Mouse (Mus musculus) lung, embryonic 16.5 days (tissue): Measurements from ENCODE around the gene Zfp428. TPM values are rescaled to one million over a fixed set of nuclear protein-coding genes. Genes with fewer than 3 reads are reported as not detected.
"Not testable (repeated sequence)": the region's sequence is repeated elsewhere in the genome, so short reads cannot be mapped to it uniquely, and the experiment has no call there.

Experiments used
- ATAC-seq: fragments of 200-750 bp; cut with Nextera tagmentation; 2 replicates; pipeline ENCODE4 v1.8.0; 2017; ENCODE audit warnings: low read depth, mild to moderate bottlenecking, moderate library complexity
- H3K27ac ChIP-seq: fragments of 300-500 bp; sonication (generic); 2 replicates; pipeline ENCODE4 v1.5.1; 2014; ENCODE audit warnings: mild to moderate bottlenecking, control low read depth, low read length
- H3K27me3 ChIP-seq: fragments of 300-500 bp; sonication (generic); 2 replicates; pipeline ENCODE4 v1.6.1; 2014; ENCODE audit warnings: low read depth, low read length, mixed read lengths; ENCODE audit not compliant: control insufficient read depth, insufficient read depth
- H3K36me3 ChIP-seq: fragments of 300-500 bp; sonication (generic); 2 replicates; pipeline ENCODE4 v1.6.1; 2014; ENCODE audit warnings: low read length; ENCODE audit not compliant: control insufficient read depth, insufficient read depth
- H3K4me1 ChIP-seq: fragments of 300-500 bp; sonication (generic); replicated peaks from 2 replicates; pipeline ENCODE4 v1.6.1; 2014; ENCODE audit warnings: low read length, mixed read lengths; ENCODE audit not compliant: control insufficient read depth, insufficient read depth
- H3K4me2 ChIP-seq: fragments of 300-500 bp; sonication (generic); 2 replicates; pipeline ENCODE4 v1.6.1; 2014; ENCODE audit warnings: low read depth, low read length, control low read depth
- H3K4me3 ChIP-seq: fragments of 300-500 bp; sonication (generic); 2 replicates; pipeline ENCODE4 v1.5.1; 2014; ENCODE audit warnings: mild to moderate bottlenecking, low read length, control low read depth
- H3K9ac ChIP-seq: fragments of 300-500 bp; sonication (generic); 2 replicates; pipeline ENCODE4 v1.6.1; 2014; ENCODE audit warnings: low read length, control low read depth
- H3K9me3 ChIP-seq: fragments of 300-500 bp; sonication (generic); 2 replicates; pipeline ENCODE4 v1.6.1; 2016; ENCODE audit warnings: low read length; ENCODE audit not compliant: control insufficient read depth
- WGBS: fragments of 180-500 bp; shearing (Covaris S2); extraction: QIAGEN DNeasy Blood & Tissue Kit; methylation state at CpG from one replicate; pipeline ENCODE4 v1.1.7; 2014; 5-methylcytosine and 5-hydroxymethylcytosine counted together
- polyA plus RNA-seq: library from polyadenylated mRNA; unstranded; fragments of >200 nt; fragmentation: Nextera tagmentation; extraction: Ambion mirVana; gene quantifications from 2 replicates; pipeline ENCODE4 v1.2.1, GENCODE M21; 2015

The Zfp428 gene
- polyA plus RNA-seq, 1 experiment from 2014 or later: 31.8 TPM

DNA sequence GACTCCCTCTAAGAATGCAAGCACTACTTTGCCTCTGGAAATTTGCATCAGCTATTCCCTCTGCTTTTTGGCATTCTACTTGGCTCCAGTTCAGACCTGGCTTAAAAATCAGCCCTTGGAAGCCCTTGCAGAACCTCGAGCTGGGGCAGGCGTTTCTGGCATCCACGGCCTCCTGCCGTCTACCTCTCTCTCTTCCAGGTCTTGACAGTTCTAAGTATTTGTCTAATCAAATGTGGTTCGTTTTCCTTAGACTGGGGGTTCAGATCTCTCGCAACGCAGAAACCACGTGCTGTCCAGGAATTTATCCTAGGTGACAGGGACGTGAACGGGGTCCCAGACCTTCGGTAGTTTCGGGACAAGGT, 349 bp upstream of the Zfp428 start:
- WGBS: 2% methylated on average over 12 of the region's 12 CpGs
- no peaks in the 10 kb centered on the region for H3K36me3 ChIP-seq

DNA sequence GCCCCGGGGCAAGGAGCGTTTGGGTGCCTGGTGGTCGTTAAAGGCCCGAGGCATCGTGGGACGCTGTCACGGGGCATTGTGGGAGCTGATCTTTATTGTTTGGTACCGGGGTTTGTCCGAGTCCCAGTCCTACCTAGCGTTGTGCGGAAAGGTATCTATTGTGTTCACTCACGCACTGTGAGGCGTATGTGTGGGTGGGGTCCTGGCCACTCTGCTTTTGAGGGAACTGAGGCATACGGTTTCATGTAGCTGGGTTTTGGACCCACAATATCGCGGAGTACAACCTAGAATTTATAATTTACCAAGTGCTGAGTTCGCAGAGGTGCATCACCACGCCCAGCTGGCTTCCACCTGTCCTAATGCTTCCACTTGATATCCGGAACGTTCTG, 914 bp downstream of the Zfp428 start:
- Histone ChIP-seq H3K9ac (peak overlapping the region; percentile 98), H3K4me1 (peaks cover 17% of the 10 kb centered on the region), H3K36me3 (no peaks in the 10 kb centered on the region), H3K9me3 (no peaks in the 10 kb centered on the region), H3K27ac (peak overlapping the region; percentile 99), H3K4me3 (peak overlapping the region; percentile 83), H3K4me2 (peak overlapping the region; percentile 68), H3K27me3 (peaks cover 6% of the 10 kb centered on the region)
- peak; percentile 11; the same call in 1 of the 2 replicates for ATAC-seq
- under 1% methylated on average over 20 of the region's 20 CpGs for WGBS

More for the DNA sequence above, 349 bp upstream of the Zfp428 start:
- peak overlapping the region; percentile 99 for H3K27ac ChIP-seq
- H3K9me3 ChIP-seq: no peaks in the 10 kb centered on the region
- H3K4me3 ChIP-seq: peak overlapping the region; percentile 83
- H3K4me1 ChIP-seq: peaks cover 17% of the 10 kb centered on the region
- ATAC-seq: peak; percentile 10; the same call in 1 of the 2 replicates
- H3K4me2 ChIP-seq: peak overlapping the region; percentile 68
- peak overlapping the region; percentile 98 for H3K9ac ChIP-seq
- H3K27me3 ChIP-seq: peaks cover 17% of the 10 kb centered on the region

DNA sequence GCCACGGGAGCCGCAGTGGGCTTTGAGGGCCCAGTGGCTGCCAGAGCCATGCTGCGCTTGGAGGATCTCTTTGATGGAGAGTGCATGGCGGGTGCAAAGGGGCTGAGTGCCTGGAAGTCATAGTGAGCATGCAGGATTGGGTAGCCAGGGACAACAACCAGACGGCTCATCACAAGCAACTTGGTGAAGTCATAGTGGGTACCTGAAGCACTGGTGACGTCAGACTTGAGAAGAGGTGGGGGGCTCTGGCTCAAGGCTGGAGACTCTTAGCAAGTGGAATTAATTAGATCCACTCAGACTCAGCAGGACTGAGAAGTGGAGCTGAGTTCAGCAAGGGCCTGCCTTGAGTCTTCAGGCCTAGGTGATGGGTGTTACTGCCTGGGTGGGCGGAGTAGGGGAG, 5.5 kb downstream of the Zfp428 start, which contains the start of gene AC161166.1:
Gene AC161166.1 (minus strand): TSS at position 101 of the 400 bp plus-strand sequence.
- Histone ChIP-seq H3K4me3 (no peak within 1 kb of the TSS), H3K27me3 (no peaks in the 10 kb centered on the region), H3K4me1 (peaks cover 5% of the 10 kb centered on the region; the same call in 1 of the 2 replicates), H3K27ac (no peak within 1 kb of the TSS), H3K4me2 (no peak within 1 kb of the TSS), H3K9me3 (no peaks in the 10 kb centered on the region), H3K36me3 (peaks cover 3% of the 10 kb centered on the region; the same call in 1 of the 2 replicates), H3K9ac (no peak within 1 kb of the TSS)
- WGBS: 85% methylated on average over 7 of the region's 7 CpGs
- ATAC-seq: no peak

DNA sequence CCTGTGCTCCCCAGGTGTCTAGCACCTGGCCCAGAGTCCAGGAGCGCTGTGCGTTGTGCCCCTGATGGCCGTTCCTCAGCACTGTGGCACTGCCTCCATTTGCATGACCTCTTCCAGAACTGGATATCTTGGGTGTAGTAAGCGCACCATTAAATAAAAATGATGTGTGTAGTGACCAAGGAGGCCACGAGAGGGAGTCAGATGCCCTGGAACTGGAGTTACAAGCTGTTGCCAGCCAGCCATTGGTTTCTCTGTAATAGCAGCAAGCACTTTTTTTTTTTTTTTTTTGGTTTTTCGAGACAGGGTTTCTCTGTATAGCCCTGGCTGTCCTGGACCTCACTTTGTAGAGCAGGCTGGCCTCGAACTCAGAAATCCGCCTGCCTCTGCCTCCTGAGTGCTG, 9.5 kb downstream of the Zfp428 start:
- not testable (repeated sequence) for H3K4me3 ChIP-seq, ATAC-seq, H3K9me3 ChIP-seq, H3K27me3 ChIP-seq, H3K36me3 ChIP-seq, H3K27ac ChIP-seq, H3K9ac ChIP-seq, H3K4me1 ChIP-seq, H3K4me2 ChIP-seq
- WGBS: 76% methylated on average over 8 of the region's 8 CpGs

DNA sequence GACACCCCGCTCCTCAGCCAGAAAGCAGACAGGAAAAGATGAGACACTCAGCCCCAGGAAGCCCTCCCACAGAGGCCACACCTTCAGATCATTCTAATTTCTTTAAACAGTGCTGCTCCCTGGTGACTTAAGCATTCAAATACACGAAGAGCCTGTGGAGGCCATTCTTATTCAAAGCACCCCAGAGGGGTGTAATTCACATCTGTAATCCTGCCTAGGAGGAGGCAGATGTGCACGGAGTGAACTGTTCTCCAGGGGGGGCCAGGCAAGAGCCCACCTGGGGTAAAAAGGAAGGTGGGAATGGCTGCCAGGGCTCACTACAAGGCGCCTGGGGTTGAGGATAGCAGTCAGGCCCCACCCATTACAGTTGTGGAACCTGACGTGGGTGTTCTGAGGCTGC, 10.3 kb downstream of the Zfp428 start:
- no peaks in the 10 kb centered on the region for H3K27me3 ChIP-seq
- no peak overlapping the region for H3K9ac ChIP-seq
- H3K4me3 ChIP-seq: no peak overlapping the region
- H3K4me1 ChIP-seq: no peaks in the 10 kb centered on the region
- H3K27ac ChIP-seq: no peak overlapping the region
- H3K4me2 ChIP-seq: no peak overlapping the region
- 53% methylated on average over 5 of the region's 5 CpGs for WGBS
- no peaks in the 10 kb centered on the region for H3K9me3 ChIP-seq
- no peak for ATAC-seq
- H3K36me3 ChIP-seq: peaks cover 3% of the 10 kb centered on the region; the same call in 1 of the 2 replicates

DNA sequence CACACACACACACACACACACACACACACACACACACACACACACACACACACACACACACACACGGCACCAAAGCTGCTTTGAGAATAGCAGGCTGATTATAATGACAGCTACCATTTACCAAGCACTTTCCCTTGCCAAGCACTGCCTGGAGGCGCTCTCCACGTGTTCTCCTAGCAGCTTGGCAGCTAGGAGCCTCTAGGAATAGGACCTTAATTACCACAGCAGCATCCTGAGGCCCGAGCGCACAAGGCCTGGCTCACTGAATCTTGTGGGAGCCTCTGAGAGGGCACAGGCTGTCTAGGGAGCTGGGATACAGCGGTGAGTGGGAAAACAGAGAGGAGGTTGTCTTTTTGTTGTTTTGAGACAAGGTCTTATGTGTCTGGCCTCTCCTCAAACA, 10.8 kb downstream of the Zfp428 start:
- H3K9me3 ChIP-seq: no peaks in the 10 kb centered on the region
- peaks cover 3% of the 10 kb centered on the region; the same call in 1 of the 2 replicates for H3K36me3 ChIP-seq
- no peaks in the 10 kb centered on the region for H3K4me1 ChIP-seq
- H3K27me3 ChIP-seq: no peaks in the 10 kb centered on the region
- no peak for ATAC-seq
- H3K9ac ChIP-seq: no peak overlapping the region
- H3K27ac ChIP-seq: no peak overlapping the region
- H3K4me2 ChIP-seq: no peak overlapping the region
- no peak overlapping the region for H3K4me3 ChIP-seq
- 57% methylated on average over 6 of the region's 6 CpGs for WGBS

DNA sequence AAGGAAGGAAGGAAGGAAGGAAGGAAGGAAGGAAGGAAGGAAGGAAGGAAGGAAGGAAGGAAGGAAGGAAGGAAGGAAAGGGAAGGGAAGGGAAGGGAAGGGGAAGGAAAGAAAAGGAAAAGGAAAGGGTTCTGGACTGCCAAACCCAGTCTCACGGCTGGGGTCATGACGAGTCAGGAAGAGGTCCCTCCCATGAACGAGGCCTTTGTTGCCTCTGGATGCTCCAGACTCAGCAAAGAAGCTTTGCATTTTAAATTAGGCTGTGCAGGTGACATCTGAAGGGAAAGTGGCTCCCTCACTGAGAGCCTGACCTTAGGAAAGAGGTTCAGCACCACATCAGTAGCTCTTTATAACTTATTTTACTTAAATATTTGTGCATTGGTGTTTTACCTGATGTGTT, 12.3 kb downstream of the Zfp428 start:
- H3K36me3 ChIP-seq: peaks cover 3% of the 10 kb centered on the region; the same call in 1 of the 2 replicates
- H3K4me1 ChIP-seq: peaks cover 3% of the 10 kb centered on the region; the same call in 1 of the 2 replicates
- H3K27ac ChIP-seq: no peak overlapping the region
- no peaks in the 10 kb centered on the region for H3K9me3 ChIP-seq
- no peak overlapping the region for H3K9ac ChIP-seq
- H3K4me3 ChIP-seq: no peak overlapping the region
- H3K27me3 ChIP-seq: no peaks in the 10 kb centered on the region
- WGBS: 52% methylated on average over 3 of the region's 3 CpGs
- ATAC-seq: no peak
- no peak overlapping the region for H3K4me2 ChIP-seq

DNA sequence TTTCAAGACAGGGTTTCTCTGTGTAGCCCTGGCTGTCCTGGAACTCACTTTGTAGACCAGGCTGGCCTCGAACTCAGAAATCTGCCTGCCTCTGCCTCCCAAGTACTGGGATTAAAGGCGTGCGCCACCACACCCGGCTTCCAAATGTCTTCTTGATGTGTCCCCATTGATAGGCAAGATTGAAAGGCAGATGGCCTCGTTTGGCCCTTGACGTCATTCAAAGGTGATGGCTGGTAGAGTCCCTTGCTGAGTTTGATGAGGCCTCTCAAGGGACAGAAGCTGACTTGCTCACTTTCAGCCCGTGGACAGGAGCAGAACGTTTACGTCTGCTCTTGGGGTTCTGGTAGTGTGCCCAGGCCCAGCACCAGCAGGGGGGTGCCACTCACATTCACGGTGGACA, 13.2 kb downstream of the Zfp428 start:
- H3K4me2 ChIP-seq, H3K36me3 ChIP-seq, H3K4me1 ChIP-seq, H3K4me3 ChIP-seq, H3K27ac ChIP-seq, ATAC-seq, H3K27me3 ChIP-seq, H3K9me3 ChIP-seq, H3K9ac ChIP-seq: not testable (repeated sequence)
- WGBS: 85% methylated on average over 9 of the region's 10 CpGs

DNA sequence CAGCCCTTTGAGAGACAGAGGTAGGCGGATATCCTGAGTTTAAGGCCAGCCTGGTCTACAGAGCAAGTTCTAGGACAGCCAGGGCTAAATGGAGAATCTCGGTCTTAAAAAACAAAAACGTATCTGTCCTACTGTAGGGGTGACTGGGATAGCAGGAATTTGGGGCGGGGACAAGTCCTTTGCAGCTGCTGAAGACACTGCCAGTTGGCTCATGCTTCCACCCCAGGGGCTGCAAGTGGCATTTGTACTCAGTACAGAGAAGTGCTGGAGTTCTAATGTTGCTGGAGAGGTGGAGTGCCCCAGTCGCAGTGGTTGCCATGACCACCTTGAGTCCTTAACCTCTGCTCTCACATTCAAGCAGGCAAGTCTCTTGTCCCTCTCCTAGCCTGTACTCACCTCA, 16.0 kb downstream of the Zfp428 start:
- Histone ChIP-seq H3K9me3 (no peaks in the 10 kb centered on the region), H3K9ac (no peak overlapping the region), H3K36me3 (no peaks in the 10 kb centered on the region), H3K4me3 (no peak overlapping the region), H3K4me2 (no peak overlapping the region), H3K27me3 (no peaks in the 10 kb centered on the region), H3K27ac (peak overlapping the region; percentile 18; the same call in 1 of the 2 replicates), H3K4me1 (peaks cover 3% of the 10 kb centered on the region; the same call in 1 of the 2 replicates)
- peak; percentile 79 for ATAC-seq
- WGBS: 44% methylated on average over 5 of the region's 5 CpGs

DNA sequence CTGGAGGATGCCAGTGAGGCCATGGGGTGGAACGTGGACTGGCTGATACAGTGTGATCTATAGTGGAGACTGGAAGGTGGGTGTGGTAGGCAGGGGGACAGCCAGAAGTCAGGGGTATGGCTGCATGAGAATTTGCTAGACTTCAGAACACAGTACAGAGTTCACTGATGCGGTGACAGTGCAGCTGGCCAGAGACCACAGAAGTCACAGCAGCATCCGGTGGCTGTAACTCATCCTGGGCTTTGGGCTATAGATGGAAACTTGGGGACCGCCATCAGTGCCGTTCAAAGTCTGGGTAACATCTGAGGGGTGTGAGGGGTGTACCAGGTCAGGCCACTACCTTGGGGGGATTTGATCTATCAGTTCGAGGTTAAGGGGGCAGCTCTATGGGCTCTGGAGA, 16.9 kb downstream of the Zfp428 start:
- Histone ChIP-seq H3K9ac (no peak overlapping the region), H3K27me3 (no peaks in the 10 kb centered on the region), H3K4me1 (peaks cover 3% of the 10 kb centered on the region; the same call in 1 of the 2 replicates), H3K27ac (no peak overlapping the region), H3K36me3 (no peaks in the 10 kb centered on the region), H3K4me2 (no peak overlapping the region), H3K9me3 (no peaks in the 10 kb centered on the region), H3K4me3 (no peak overlapping the region)
- WGBS: 81% methylated on average over 6 of the region's 6 CpGs
- ATAC-seq: no peak
